Mouse (Mus musculus) cerebellum, adult 8-10 months (tissue): ENCODE data around the gene Cdyl.

Source experiments
- DNase-seq: peaks from one replicate; pipeline ENCODE4 v3.0.0; 2022

Cdyl gene

GRCm38 (mm10) chr13:35659406-35659985 is at the start of gene Cdyl:
Gene Cdyl (plus strand): TSS chr13:35659833.
- DNase-seq, result no peak

- DNase-seq, result no peak
Observed at GRCm38 (mm10) chr13:35610718-35611117, 48.9 kb upstream of the Cdyl start.

DNA sequence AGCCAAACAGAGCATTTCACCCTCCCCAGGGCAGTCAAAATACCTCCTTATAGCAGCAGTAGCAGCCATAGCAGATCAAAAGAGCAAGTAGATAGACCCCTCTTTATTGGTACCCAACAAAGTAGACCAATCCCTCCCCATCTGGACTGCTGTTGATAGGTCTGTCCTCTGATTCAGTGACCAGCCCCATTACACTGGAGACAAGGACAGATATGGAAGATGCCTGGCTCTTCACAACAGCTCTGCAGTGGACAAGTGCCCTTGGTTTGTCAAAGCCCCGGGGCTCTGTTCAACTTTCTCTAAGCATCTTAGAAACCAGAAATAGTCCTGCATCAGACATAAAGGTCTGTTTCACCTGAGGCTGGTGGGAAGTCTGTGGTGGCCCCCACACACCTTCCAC is 47.1 kb upstream of the Cdyl start:
- DNase-seq, result no peak

DNA sequence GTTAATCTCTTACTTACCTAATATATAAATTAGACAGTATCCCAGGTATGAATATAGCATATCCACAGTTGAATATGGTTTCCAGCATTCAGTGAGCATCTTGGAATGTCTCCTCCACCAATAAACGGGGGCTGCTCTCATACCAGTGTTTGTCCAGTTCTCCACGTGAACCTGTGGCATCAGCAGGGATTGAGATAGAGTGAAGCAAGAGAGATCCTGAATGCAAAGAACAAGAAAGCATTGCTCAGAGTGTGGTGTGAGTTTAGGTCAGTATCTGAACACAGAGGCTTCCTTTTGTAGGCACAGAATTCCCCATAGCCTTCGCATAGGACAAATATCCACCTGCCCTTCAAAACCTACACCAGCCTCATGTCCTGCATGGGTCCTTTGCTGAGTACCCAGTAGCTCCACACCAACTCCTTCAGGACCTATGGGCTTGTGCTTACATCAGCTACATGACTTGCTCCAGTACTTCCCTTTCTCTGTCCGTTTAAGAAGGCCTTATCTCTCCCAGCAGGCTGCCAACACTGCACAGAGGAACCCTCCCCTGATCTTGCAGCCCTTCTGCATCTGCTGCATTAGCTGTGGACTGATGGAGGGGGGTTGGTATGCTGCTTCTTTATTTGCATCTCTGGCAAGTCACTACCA is 44.7 kb upstream of the Cdyl start:
- no peak for DNase-seq

DNA sequence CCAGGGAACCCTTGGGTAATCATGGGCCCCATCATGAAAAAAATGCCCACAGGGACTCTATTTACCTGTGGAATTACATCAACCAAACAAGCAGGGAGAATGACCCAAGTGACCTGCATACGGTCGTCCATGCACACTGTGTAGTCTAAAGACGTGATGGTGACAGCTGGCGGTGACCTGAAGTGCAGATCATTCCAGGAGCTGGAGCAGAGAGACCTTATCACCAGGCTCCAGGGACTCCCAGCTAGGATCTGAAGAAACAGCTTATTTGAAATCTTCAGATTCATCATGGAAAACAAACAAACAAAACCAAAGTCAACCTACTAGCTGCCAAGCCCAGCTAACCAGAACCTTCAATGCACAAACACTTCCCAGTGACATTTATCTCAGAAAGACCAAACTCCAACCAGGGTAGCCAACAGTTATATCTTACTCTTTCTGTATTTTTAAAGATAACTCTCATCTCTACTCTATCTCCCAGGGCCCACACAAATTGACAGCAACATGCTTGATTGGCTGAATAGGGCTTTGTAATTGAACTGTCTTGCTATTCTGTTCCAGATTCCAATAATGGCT is 43.0 kb upstream of the Cdyl start:
- DNase-seq, result no peak

- DNase-seq, result no peak
Observed at GRCm38 (mm10) chr13:35619356-35619755, 40.3 kb upstream of the Cdyl start.

GRCm38 (mm10) chr13:35620756-35621155 is 38.9 kb upstream of the Cdyl start:
- DNase-seq, result no peak

GRCm38 (mm10) chr13:35624831-35625230 is 34.8 kb upstream of the Cdyl start:
- no peak for DNase-seq

DNA sequence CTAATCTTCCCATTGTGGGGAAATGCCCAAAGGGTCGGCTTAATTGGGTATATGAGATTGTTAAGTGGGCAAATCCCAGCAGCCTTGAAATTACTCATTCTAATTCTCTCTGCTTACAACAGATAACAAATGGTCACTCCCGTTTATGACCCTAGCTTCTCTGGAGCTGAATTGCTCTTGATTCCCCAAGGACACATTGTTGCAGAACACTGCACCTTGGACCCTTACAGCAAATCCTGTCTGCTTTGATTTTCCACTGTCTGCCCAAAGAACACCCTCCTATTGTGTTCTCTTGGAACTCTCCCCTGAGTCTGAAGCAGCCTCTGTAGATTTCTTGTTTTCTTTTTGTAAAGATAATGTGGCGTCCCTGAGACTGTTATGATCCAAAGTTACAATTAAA is 34.1 kb upstream of the Cdyl start:
- no peak for DNase-seq

- DNase-seq, result no peak
Observed at GRCm38 (mm10) chr13:35627319-35627718, 32.3 kb upstream of the Cdyl start.

- DNase-seq, result no peak
Observed at GRCm38 (mm10) chr13:35647132-35647823, 12.4 kb upstream of the Cdyl start.

DNA sequence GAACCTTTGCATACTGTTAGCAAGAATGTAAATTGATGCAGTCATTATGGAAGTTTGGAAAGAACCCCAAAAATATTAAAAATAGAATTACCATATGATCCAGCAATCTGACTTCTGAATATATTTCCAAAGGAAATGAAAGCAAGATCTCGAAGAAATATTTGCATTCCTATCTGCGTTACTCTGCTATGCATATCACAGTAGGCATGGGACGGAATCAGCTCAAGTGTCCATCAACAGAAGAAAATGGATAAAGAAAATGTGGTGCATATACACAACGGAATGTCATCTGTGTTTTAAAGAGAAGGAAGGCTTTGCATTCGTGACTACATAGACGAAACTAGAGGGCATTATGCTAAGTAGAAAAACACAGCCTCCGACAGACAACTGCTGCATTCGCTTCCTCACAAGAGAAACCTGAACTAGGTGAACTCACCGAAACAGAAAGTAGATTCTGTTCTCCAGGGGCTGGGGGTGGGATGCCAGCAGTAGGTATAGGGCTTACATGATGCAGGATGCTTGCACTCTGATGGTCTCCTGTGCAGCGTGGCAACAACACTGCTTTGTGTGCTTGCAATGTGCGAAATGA is 9.3 kb upstream of the Cdyl start:
- no peak for DNase-seq

GRCm38 (mm10) chr13:35652851-35653250 is 6.8 kb upstream of the Cdyl start:
- DNase-seq, result peak; percentile 27

- no peak for DNase-seq
Observed at GRCm38 (mm10) chr13:35656853-35657252, 2.8 kb upstream of the Cdyl start.

DNA sequence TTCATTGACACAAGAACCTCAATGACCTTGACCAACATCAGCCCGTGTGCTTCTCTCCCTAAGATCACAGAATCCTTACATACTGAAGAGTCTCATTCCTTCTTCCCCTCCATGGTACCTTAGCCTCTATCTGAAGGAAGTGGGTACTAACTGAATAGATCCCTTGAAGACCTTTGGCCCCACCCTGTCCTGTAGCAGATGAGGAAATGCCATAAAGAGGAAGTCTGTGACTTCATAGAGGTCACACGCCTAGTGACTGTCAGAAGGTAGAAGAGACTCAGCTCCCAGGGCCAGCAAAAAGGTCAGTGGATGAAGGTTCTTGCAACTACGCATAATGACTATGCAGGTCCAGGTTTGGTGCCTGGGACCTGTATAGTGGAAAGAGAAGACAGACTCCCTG is 5.8 kb downstream of the Cdyl start:
- DNase-seq, result no peak

DNA sequence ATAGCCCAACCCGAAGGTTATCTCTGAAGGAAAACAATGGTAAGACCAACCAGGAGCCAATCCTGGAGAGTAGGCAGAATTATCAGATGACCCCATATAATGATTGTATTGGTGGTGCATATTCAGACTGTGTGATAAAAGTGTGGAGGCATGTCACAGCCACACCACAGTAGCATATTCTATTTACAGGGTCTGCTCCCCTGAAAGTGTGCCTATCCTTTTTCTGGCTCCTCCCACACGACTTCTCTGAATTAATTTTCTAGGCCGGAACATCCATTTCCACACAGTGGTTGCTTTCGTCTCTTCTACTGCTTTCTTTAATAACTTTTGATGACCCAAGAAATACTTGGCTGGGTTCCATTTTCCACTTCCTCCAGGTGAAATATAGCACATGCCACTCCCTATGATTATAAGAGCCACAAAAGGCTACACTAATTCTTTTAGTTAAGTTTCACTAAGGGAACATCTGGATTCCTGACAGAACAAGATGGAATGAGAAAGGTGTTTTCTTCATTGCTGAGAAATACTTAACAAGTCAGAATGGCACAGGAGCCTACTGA is 10.4 kb downstream of the Cdyl start:
- no peak for DNase-seq

DNA sequence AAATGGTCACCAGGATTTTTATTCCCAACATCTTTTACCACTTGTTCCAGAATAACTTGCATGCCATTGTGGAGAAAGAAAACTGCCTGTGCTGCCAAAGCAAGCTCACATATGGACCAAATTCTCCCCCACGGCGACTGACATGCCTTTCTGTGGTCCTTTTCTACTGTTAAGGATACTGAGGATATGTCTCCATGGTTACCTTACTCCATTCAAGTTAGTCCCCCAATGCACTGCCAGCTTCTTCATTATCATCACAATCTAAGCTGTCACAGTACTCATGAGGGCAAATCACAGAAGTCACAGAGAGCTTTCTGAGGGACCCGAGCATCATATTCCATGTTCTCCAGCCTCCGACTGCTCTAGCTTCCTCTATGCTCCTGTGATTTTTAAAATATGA is 11.2 kb downstream of the Cdyl start:
- no peak for DNase-seq

DNA sequence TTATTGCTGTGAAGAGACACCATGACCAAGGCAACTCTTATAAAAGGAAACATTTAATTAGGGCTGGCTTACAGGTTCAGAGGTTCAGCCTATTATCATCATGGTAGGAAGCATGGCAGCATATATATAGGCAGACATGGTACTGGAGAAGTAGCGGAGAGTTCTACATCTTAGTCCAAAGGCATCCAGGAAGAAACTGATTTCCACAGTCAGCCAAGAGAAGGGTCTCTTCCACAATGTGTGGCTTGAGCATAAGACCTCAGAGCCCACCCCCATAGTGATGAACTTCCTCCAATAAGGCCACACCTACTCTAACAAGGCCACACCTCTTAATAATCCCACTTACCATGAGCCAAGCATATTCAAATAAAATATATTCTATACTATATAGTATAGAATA is 17.3 kb downstream of the Cdyl start:
- no peak for DNase-seq

DNA sequence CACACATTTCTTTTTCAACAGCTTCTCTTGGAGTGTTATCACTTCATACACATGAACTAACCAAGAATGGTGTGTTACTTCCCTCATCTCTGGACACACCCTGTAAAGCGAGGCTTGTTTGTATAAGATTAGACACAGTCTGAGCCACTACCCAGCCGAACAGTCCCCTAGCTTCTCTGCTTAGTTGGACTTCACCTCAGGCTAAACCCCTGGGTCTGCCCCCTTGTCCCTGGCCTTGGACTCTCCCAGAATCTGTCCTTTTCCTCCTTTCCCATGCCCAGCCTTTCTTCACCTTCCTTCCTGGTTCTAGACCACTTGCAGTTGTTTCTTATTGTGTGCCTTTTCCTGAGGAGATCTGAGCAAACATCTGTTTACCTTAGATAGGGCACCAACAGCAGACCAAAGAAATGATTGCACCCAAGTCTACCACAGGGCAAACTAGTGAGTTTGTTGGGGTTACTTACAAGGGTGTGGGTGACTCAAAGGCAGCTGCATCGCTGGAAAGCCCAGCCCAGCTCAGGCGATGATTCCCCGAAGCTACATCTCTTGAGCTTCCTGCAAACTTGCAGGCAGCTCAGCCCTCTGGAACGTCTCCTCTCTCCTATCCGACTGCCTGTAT is 17.9 kb downstream of the Cdyl start:
- no peak for DNase-seq

DNA sequence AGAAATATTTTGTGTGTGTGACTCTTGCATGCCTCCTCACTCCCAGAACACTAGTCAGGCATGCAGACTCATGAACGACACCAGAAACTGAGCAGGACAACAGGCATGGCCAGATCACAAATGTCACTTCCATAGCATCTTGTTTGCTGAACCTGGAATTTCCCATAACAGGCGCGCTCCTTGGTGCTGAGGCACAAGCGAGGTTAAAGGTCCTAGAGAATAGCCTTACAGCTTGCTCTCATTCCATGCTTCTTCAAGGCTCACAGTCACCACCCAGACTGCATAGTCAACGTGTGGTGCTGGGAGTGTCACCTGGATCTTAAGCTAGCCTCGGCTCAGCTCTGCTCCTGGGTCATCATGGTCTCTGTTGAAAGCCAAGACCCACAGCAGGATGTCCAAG is 19.1 kb downstream of the Cdyl start:
- DNase-seq, result no peak

DNA sequence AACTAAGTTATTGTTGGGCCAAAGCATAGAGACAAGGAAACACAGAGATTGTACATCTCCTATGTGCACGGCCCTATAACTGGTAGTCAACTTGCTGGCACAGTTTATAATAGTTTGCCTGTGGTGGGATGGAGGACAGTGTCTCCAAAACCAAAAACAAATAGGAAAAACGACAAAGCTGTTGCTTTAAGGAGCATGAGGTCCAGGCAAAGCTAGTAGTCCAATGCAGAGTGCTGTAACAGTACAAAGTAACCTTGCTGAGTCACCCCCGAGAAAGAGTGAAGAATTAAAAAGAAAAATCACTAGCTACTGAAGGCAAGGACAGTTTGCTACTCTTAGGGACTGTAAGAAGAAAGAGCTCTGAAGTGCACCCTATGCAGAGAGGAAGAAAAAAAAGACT is 21.7 kb downstream of the Cdyl start:
- DNase-seq, result no peak

DNA sequence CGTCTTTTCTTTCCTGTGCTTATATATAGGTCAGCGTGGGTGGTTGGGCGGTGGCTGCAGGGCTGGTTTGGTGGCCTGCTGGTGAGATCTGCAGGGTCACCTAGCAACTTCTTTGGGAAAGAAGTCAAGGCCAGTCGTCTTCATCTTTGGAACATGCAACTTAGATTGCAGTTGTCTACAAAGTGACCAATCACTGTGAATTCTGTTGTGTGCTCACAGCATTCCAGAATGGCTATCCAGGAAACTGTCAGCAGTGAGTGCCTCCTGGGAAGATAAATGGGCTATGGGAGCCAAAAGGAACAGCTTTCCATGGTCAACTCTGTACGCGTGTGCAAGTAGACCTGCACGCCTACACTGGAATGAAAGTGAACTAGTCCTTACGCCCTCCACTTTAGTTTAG is 26.6 kb downstream of the Cdyl start:
- no peak for DNase-seq

DNA sequence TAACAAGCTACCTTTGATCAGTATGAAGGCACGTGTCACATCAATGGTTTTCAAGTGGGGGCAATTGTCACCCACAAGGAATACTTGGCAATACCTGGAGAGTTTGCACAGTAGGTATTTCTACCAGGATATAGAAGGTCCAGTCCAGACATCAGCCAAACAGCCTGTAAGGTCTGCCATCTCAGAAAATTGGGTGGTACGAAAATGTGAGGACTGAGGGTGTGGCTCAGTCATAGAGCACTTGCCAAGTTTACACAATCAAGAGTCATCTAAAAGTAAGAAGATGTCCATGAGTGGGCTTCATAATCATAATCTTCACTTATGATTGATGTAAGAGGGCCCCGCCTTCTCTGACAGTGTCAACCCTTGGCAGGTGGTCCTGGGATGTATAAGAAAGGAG is 29.9 kb downstream of the Cdyl start:
- DNase-seq, result no peak
